Mouse (Mus musculus) adrenal gland, postnatal 10 days (tissue): ENCODE measurements at regions not wholly inside any gene's neighbourhood (a gene's known extent, or its start where the extent isn't known, plus 50 kb on each side); places are given as distances from the start of the nearest gene placed in this dataset.

ENCODE experiments used
- DNase-seq: peaks from one replicate; pipeline ENCODE4 v3.0.0; 2021; ENCODE audit warnings: mixed read lengths

DNA sequence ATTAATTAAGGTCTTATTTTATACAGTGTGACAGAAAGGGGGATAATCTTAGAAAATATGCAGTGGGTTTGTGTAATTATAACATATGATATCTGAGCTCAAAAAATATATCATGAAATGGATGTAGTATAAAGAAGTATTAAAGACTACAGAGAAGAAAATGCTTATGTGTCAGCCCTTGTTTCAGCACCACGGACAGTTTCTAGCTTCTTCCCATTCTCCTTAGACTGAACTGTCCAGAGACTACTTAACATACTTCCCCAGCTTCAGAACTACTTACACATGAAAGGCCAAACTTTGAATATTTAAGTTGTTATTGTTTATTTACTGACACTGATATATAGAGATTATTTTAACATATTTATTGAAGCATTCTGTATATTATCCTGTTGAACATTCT, 578.4 kb downstream of the Nsun3 start:
- peak; percentile 19 for DNase-seq

DNA sequence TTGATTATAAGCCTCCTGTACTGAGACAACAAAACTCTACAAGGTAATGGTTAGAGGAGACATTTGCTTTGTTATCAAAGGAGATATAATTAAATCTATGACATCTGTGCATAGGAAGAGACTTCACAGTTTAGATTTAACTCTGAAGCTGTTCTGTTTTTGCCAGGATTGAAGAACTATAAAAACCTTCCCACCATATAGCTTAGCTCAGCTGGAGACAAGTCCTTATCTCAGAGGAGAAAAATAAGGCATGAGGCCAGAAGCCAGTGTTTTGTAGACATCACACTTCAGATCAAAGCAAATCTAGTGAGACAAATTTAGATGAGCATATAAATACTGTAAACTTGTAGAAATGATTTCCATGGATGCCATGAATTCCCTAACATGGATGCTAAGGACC, 603.6 kb downstream of the Nsun3 start:
- DNase-seq: no peak
